In genomic region chr6:86329943-86330342, GRCm38 (mm10) we compare ENCODE assay signal across 18 mouse cellular contexts. TPM values are rescaled to one million over a fixed set of nuclear protein-coding genes. Genes with fewer than 3 reads are reported as not detected.
DNase-seq lines count a peak whose midpoint lies in the region; ATAC-seq and TF ChIP-seq lines count a peak whose summit lies in the region.
"Had no signal": no experiment of that assay in that cellular context is flagged by ENCODE, and none has a peak within 500 bp of the region (broad histone marks: within the 10 kb centered on the region; RNA-seq: fewer than 3 reads in every experiment).

No protein-coding gene starts in this region.

- no peaks in the 10 kb centered on the region for H3K27me3 ChIP-seq in hindbrain, postnatal 0 days (ENCODE audit: insufficient read depth, low read length)
- H3K27me3 ChIP-seq in hindbrain, embryonic 16.5 days (replicated peaks; ENCODE audit: control insufficient read depth, insufficient read depth, low read length), result no peaks in the 10 kb centered on the region
- no peaks in the 10 kb centered on the region for H3K27me3 ChIP-seq in lung, embryonic 14.5 days (ENCODE audit: insufficient read depth, low read length)
- H3K27me3 ChIP-seq in E14TG2a.4 (ENCODE audit: insufficient read depth, low read length), result no peaks in the 10 kb centered on the region
- no peaks in the 10 kb centered on the region for H3K27me3 ChIP-seq in forebrain, embryonic 12.5 days
- H3K27me3 ChIP-seq: forebrain, embryonic 15.5 days; heart, embryonic 15.5 days; lung, embryonic 15.5 days; midbrain, embryonic 15.5 days had no signal

- no peaks in the 10 kb centered on the region for H3K4me1 ChIP-seq in hindbrain, postnatal 0 days (ENCODE audit: insufficient read depth, low read length)
- no peaks in the 10 kb centered on the region for H3K4me1 ChIP-seq in hindbrain, embryonic 16.5 days (ENCODE audit: control insufficient read depth, insufficient read depth, low read depth, low read length)
- no peaks in the 10 kb centered on the region for H3K4me1 ChIP-seq in lung, embryonic 14.5 days (ENCODE audit: insufficient read depth)
- peaks cover 11% of the 10 kb centered on the region; the same call in 1 of the 2 replicates for H3K4me1 ChIP-seq in E14TG2a.4 (replicated peaks; ENCODE audit: low read depth, low read length)
- H3K4me1 ChIP-seq in forebrain, embryonic 12.5 days, result peaks cover 2% of the 10 kb centered on the region; the same call in 1 of the 2 replicates
- H3K4me1 ChIP-seq: heart, embryonic 15.5 days; lung, embryonic 15.5 days; midbrain, embryonic 15.5 days had no signal

- no peaks in the 10 kb centered on the region for H3K9me3 ChIP-seq in hindbrain, postnatal 0 days (ENCODE audit: low read length)
- H3K9me3 ChIP-seq in hindbrain, embryonic 16.5 days (ENCODE audit: control insufficient read depth, low read length), result no peaks in the 10 kb centered on the region
- no peaks in the 10 kb centered on the region for H3K9me3 ChIP-seq in lung, embryonic 14.5 days (ENCODE audit: low read depth, low read length)
- 0 out of 2 replicates have a peak, but pooled peaks cover 2% of the 10 kb centered on the region for H3K9me3 ChIP-seq in E14TG2a.4 (ENCODE audit: low read length)
- no peaks in the 10 kb centered on the region for H3K9me3 ChIP-seq in forebrain, embryonic 12.5 days
- H3K9me3 ChIP-seq: forebrain, embryonic 15.5 days; heart, embryonic 15.5 days; lung, embryonic 15.5 days; midbrain, embryonic 15.5 days had no signal

- TF ChIP-seq CTCF in hindbrain, postnatal 0 days (IDR thresholded peaks at IDR 0.05; ENCODE audit: low read depth), result peak; percentile 39
- 0 out of 2 replicates have a peak, but pooled peaks have one; percentile 21 for TF ChIP-seq CTCF in lung, embryonic 14.5 days (IDR thresholded peaks at IDR 0.05; ENCODE audit: low read depth)
- TF ChIP-seq CTCF in E14TG2a.4 (conservative IDR thresholded peaks at IDR 0.05; ENCODE audit: low read length), result peak; percentile 75

- no peak overlapping the region for H3K4me2 ChIP-seq in hindbrain, postnatal 0 days (ENCODE audit: low read depth, low read length)
- H3K4me2 ChIP-seq in hindbrain, embryonic 16.5 days (ENCODE audit: low read length), result no peak overlapping the region
- H3K4me2 ChIP-seq in lung, embryonic 14.5 days, result no peak overlapping the region
- H3K4me2 ChIP-seq in forebrain, embryonic 12.5 days, result no peak overlapping the region
- H3K4me2 ChIP-seq: forebrain, embryonic 15.5 days; heart, embryonic 15.5 days; lung, embryonic 15.5 days; midbrain, embryonic 15.5 days had no signal

- H3K4me3 ChIP-seq in hindbrain, postnatal 0 days (ENCODE audit: low read length), result no peak overlapping the region
- no peak overlapping the region for H3K4me3 ChIP-seq in hindbrain, embryonic 16.5 days (ENCODE audit: low read length)
- H3K4me3 ChIP-seq in lung, embryonic 14.5 days (ENCODE audit: low read depth, low read length), result no peak overlapping the region
- H3K4me3 ChIP-seq in E14TG2a.4 (replicated peaks; ENCODE audit: low read length), result no peak overlapping the region
- no peak overlapping the region for H3K4me3 ChIP-seq in forebrain, embryonic 12.5 days (replicated peaks)
- H3K4me3 ChIP-seq: embryonic facial prominence, embryonic 10.5 days; forebrain, embryonic 15.5 days; gastrocnemius, adult 2 months; heart, embryonic 15.5 days; lung, embryonic 15.5 days; midbrain, embryonic 15.5 days had no signal

- H3K36me3 ChIP-seq in hindbrain, postnatal 0 days (ENCODE audit: insufficient read depth, low read length), result no peaks in the 10 kb centered on the region
- H3K36me3 ChIP-seq in hindbrain, embryonic 16.5 days (ENCODE audit: control insufficient read depth, insufficient read depth, low read length), result no peaks in the 10 kb centered on the region
- H3K36me3 ChIP-seq in lung, embryonic 14.5 days (ENCODE audit: insufficient read depth), result no peaks in the 10 kb centered on the region
- no peaks in the 10 kb centered on the region for H3K36me3 ChIP-seq in E14TG2a.4 (ENCODE audit: insufficient read depth, low read length)
- no peaks in the 10 kb centered on the region for H3K36me3 ChIP-seq in forebrain, embryonic 12.5 days (replicated peaks)
- H3K36me3 ChIP-seq: embryonic facial prominence, embryonic 10.5 days; forebrain, embryonic 15.5 days; heart, embryonic 15.5 days; lung, embryonic 15.5 days; midbrain, embryonic 15.5 days had no signal

- no peak for DNase-seq in hindbrain, postnatal 0 days (ENCODE audit: low spot score)
- no peak for DNase-seq in lung, embryonic 14.5 days
- no peak for DNase-seq in lung, postnatal 14 days
- peak; percentile 87 for DNase-seq in ZHBTc4 (ENCODE audit: low read depth, low spot score)
- no peak for DNase-seq in embryo, embryonic 9.5 days (ENCODE audit: extremely low spot score)
- DNase-seq: cerebellum, adult 11-12 months; cerebellum, postnatal 36 days; gastrocnemius, adult 2 months; heart, adult 11 months; right cerebral cortex, postnatal 14 days had no signal

- no peak overlapping the region for H3K27ac ChIP-seq in hindbrain, postnatal 0 days
- H3K27ac ChIP-seq in hindbrain, embryonic 16.5 days (ENCODE audit: low read depth, low read length), result no peak overlapping the region
- no peak overlapping the region for H3K27ac ChIP-seq in lung, embryonic 14.5 days (ENCODE audit: low read depth)
- H3K27ac ChIP-seq in forebrain, embryonic 12.5 days, result no peak overlapping the region
- H3K27ac ChIP-seq: embryonic facial prominence, embryonic 10.5 days; forebrain, embryonic 15.5 days; gastrocnemius, adult 2 months; heart, embryonic 15.5 days; lung, embryonic 15.5 days; midbrain, embryonic 15.5 days had no signal

- ATAC-seq in hindbrain, postnatal 0 days, result no peak
- no peak for ATAC-seq in hindbrain, embryonic 16.5 days
- no peak for ATAC-seq in lung, embryonic 14.5 days (ENCODE audit: insufficient read depth)
- ATAC-seq in forebrain, embryonic 12.5 days (ENCODE audit: low FRiP score), result no peak
- ATAC-seq: forebrain, embryonic 15.5 days; midbrain, embryonic 15.5 days had no signal

- WGBS in hindbrain, postnatal 0 days, result 95% methylated on average over 6 of the region's 6 CpGs
- 92% methylated on average over 6 of the region's 6 CpGs for WGBS in hindbrain, embryonic 16.5 days
- WGBS in lung, embryonic 14.5 days, result 87% methylated on average over 6 of the region's 6 CpGs
- 93% methylated on average over 6 of the region's 6 CpGs for WGBS in forebrain, embryonic 12.5 days

- H3K9ac ChIP-seq in hindbrain, postnatal 0 days (replicated peaks; ENCODE audit: low read length), result no peak overlapping the region
- no peak overlapping the region for H3K9ac ChIP-seq in hindbrain, embryonic 16.5 days (ENCODE audit: low read depth, low read length)
- no peak overlapping the region for H3K9ac ChIP-seq in lung, embryonic 14.5 days
- no peak overlapping the region for H3K9ac ChIP-seq in forebrain, embryonic 12.5 days
- H3K9ac ChIP-seq: forebrain, embryonic 15.5 days; heart, embryonic 15.5 days; lung, embryonic 15.5 days; midbrain, embryonic 15.5 days had no signal

RNA-seq across cellular contexts. Expression of gene Fam136a, which starts 35.5 kb away (rescaled TPM):
- 42.2 and 48.2 TPM in 2 replicates for total RNA-seq in hindbrain, postnatal 0 days (2014; rRNA removed)
- 63.7 and 64.6 TPM in 2 replicates for polyA plus RNA-seq in hindbrain, postnatal 0 days (2015; fragmentation: Nextera tagmentation; extraction: Ambion mirVana)
- polyA plus RNA-seq in hindbrain, embryonic 16.5 days (2015; fragmentation: Nextera tagmentation; extraction: Ambion mirVana), result 112 and 114 TPM in 2 replicates
- 129 and 130 TPM in 2 replicates for polyA plus RNA-seq in lung, embryonic 14.5 days (2014; fragmentation: Nextera tagmentation; extraction: Ambion mirVana)
- polyA plus RNA-seq in forebrain, embryonic 12.5 days (2016; fragmentation: Nextera tagmentation; extraction: Ambion mirVana), result 118 and 131 TPM in 2 replicates

RNA-seq across cellular contexts. Expression of gene Snrpg, which starts 41.2 kb away (rescaled TPM):
- 45.1 and 48.1 TPM in 2 replicates for total RNA-seq in hindbrain, postnatal 0 days (2014; rRNA removed)
- 278 and 289 TPM in 2 replicates for polyA plus RNA-seq in hindbrain, postnatal 0 days (2015; fragmentation: Nextera tagmentation; extraction: Ambion mirVana)
- polyA plus RNA-seq in hindbrain, embryonic 16.5 days (2015; fragmentation: Nextera tagmentation; extraction: Ambion mirVana), result 234 and 259 TPM in 2 replicates
- polyA plus RNA-seq in lung, embryonic 14.5 days (2014; fragmentation: Nextera tagmentation; extraction: Ambion mirVana), result 723 and 735 TPM in 2 replicates
- polyA plus RNA-seq in forebrain, embryonic 12.5 days (2016; fragmentation: Nextera tagmentation; extraction: Ambion mirVana), result 641 and 720 TPM in 2 replicates

Comparison
In these comparisons a context has a peak if more than half of its experiments do, and no peak if none do; other contexts are left out.
1. CTCF ChIP-seq: peak in every context shown above with its lines; median percentile 75 in E14TG2a.4; 39 in hindbrain, postnatal 0 days; 21 in lung, embryonic 14.5 days.